Mouse (Mus musculus) G1E (cell line): ENCODE data around the gene Acss3.

Source experiments
- CTCF ChIP-seq: IDR thresholded peaks from 2 replicates; pipeline ENCODE4 v1.5.1; 2012; ENCODE audit warnings: low read depth, low read length, inconsistent platforms, mixed read lengths
- GATA1 ChIP-seq: IDR thresholded peaks from 2 replicates; pipeline ENCODE4 v1.6.1; 2012; ENCODE audit warnings: borderline replicate concordance, low read length, inconsistent platforms, mixed read lengths
- TAL1 ChIP-seq: conservative IDR thresholded peaks from 2 replicates; pipeline ENCODE4 v1.6.1; 2012; ENCODE audit warnings: low read depth, low read length, inconsistent platforms, mixed read lengths

GRCm38 (mm10) chr10:106896351-106896750 lies 227.1 kb downstream of the Acss3 start:
- TF ChIP-seq CTCF (no peak), TAL1 (no peak), GATA1 (no peak)
